Mouse (Mus musculus) thymus, adult 2 months (tissue): Measurements from ENCODE around the gene Casp9. TPM values are rescaled to one million over a fixed set of nuclear protein-coding genes. Genes with fewer than 3 reads are reported as not detected.

ENCODE experiments used
- DNase-seq: peaks from one replicate; pipeline ENCODE4 v3.0.0; 2021
- H3K27ac ChIP-seq: fragments of 200-500 bp; 2 replicates; pipeline ENCODE4 v1.5.1; 2012; ENCODE audit warnings: low read length, control low read depth; ENCODE audit not compliant: control insufficient read depth, insufficient read depth
- H3K27me3 ChIP-seq: fragments of 200-500 bp; 2 replicates; pipeline ENCODE4 v1.6.1; 2012; ENCODE audit warnings: mild to moderate bottlenecking, low read length, moderate library complexity, mixed read lengths; ENCODE audit not compliant: control insufficient read depth, insufficient read depth
- H3K36me3 ChIP-seq: fragments of 200-500 bp; 2 replicates; pipeline ENCODE4 v1.6.1; 2012; ENCODE audit warnings: mild to moderate bottlenecking, low read length, moderate library complexity; ENCODE audit not compliant: control insufficient read depth, insufficient read depth
- H3K4me1 ChIP-seq: fragments of 200-500 bp; replicated peaks from 2 replicates; pipeline ENCODE4 v1.6.1; 2012; ENCODE audit warnings: low read length; ENCODE audit not compliant: control insufficient read depth, insufficient read depth
- H3K4me3 ChIP-seq: fragments of 200-500 bp; 2 replicates; pipeline ENCODE4 v1.5.1; 2012; ENCODE audit warnings: mild to moderate bottlenecking, low read length, control low read depth, moderate library complexity; ENCODE audit not compliant: control insufficient read depth, insufficient read depth
- CTCF ChIP-seq: fragments of 200-500 bp; IDR thresholded peaks from 2 replicates; pipeline ENCODE4 v1.5.1; 2012; ENCODE audit warnings: mild to moderate bottlenecking, control low read depth, low read length, moderate library complexity, borderline replicate concordance; ENCODE audit not compliant: control insufficient read depth, poor library complexity, insufficient read depth; ENCODE audit errors: extremely low read depth
- POLR2A ChIP-seq: fragments of 200-500 bp; IDR thresholded peaks from 2 replicates; pipeline ENCODE4 v1.6.1; 2012; ENCODE audit warnings: mild to moderate bottlenecking, low read length, control low read depth, moderate library complexity; ENCODE audit not compliant: control insufficient read depth, poor library complexity, insufficient read depth; ENCODE audit errors: extremely low read depth
- WGBS: fragments of 180-500 bp; shearing (Covaris S2); methylation state at CpG from one replicate; pipeline ENCODE4 v1.1.7; 2018; 5-methylcytosine and 5-hydroxymethylcytosine counted together
- polyA plus RNA-seq: library from polyadenylated mRNA; depleted of rRNA; stranded (reverse); fragments of >200 nt; gene quantifications from 2 replicates; pipeline ENCODE4 v1.2.3, GENCODE M21; 2012

Gene Casp9
- polyA plus RNA-seq, 1 experiment = 16.9 TPM

DNA sequence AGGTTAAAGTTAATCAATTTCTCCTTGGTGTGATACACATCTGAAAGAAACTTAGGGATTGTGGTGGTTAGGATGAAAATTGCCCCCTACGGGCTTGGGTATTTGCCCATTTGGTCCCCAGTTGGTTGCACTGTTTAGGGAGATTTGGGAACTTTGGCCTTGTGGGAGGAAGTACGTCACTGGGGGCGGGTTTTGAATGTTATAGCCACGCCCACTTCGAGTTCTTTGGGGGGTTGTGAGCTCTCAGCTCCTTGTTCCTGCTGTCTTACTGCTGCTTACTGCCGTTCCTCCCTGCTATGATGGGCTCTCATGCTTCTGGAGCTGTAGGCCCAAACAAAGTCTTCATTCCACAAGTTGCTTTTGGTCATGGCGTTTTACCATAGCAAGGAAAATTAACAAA, 37.9 kb downstream of the Casp9 start:
- no peak overlapping the region for H3K4me3 ChIP-seq
- WGBS = 89% methylated on average over 7 of the region's 7 CpGs
- TF ChIP-seq CTCF (no peak), POLR2A (no peak)
- no peaks in the 10 kb centered on the region for H3K27me3 ChIP-seq
- no peak overlapping the region for H3K27ac ChIP-seq
- H3K4me1 ChIP-seq = no peaks in the 10 kb centered on the region
- H3K36me3 ChIP-seq = no peaks in the 10 kb centered on the region
- DNase-seq = no peak

DNA sequence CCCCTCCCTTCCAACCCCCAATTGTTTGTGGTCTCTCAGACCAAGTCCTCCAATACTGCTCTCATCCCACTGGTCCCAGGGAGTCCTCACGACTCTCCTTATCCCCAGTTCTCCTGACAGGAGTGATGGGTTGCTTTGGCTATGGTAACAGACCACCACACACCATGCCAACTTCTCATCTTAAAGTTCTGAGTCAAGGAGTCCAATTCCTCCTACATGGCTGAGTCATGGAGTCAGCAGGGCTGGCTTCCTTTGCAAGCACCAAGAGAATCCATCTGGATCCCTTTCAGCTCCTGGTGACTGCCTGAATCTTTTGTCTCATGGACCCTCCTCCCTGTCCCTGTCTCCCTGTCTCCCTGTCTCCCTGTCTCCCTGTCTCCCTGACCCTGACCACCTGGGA, 40.5 kb downstream of the Casp9 start:
- no peak for TF ChIP-seq POLR2A
- TF ChIP-seq CTCF = no peak
- H3K27me3 ChIP-seq = no peaks in the 10 kb centered on the region
- no peaks in the 10 kb centered on the region for H3K36me3 ChIP-seq
- 88% methylated on average over 1 of the region's 1 CpGs for WGBS
- no peak overlapping the region for H3K27ac ChIP-seq
- no peaks in the 10 kb centered on the region for H3K4me1 ChIP-seq
- H3K4me3 ChIP-seq = no peak overlapping the region
- no peak for DNase-seq

DNA sequence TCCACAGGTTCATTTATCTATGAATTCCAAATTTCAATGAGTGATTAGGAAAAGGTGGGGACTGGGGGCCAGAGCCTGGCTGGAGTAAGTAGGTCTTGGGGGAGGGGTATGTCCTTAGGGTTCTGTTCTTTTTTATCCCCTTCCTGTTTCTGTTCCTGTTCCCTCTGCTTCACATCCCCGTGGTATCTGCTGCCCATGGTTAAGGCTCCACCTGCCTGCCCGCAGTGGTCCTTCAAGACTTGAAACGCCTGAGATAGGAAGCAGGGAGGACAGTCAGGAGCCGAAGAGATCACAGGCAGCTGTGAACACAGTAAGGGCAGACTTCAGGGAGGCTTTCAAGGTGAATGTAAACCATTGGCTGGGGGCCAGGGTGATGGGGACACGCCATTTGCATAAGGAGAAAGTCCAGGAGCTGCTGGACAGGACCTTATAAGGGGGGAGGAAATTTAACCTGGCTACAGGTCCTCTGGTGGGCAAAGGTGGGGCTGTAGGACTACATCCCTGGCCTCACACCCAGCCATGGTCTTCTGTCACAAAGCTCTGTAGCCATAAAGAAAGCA, 41.2 kb downstream of the Casp9 start:
- H3K27me3 ChIP-seq = no peaks in the 10 kb centered on the region
- H3K4me1 ChIP-seq = no peaks in the 10 kb centered on the region
- no peak overlapping the region for H3K27ac ChIP-seq
- WGBS = 35% methylated on average over 5 of the region's 5 CpGs
- no peaks in the 10 kb centered on the region for H3K36me3 ChIP-seq
- TF ChIP-seq POLR2A = no peak
- TF ChIP-seq CTCF = no peak
- no peak overlapping the region for H3K4me3 ChIP-seq
- no peak for DNase-seq

DNA sequence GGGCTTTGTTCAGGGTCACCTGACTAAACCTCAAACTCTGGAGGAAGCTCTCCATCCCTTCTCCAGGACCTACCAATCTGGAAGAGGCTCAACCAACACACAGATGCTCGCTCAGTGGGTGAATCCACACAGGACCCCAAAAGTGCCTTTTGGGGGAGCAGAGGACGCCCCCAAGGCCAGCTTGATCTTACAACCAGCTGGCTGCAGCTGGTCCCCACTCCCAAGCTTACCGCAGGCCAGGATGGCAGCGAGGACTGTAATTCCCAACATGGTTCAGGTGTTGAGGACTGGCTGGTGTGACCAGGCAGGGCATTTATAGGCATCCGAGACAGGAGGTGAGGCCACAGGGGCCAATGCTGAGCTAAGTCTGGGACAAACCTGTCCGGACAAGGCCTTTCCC, 52.6 kb downstream of the Casp9 start, which contains the start of gene Ctrc:
Gene Ctrc, minus strand, starts transcription at position 361 of the 400 bp plus-strand sequence.
- H3K4me1 ChIP-seq = no peaks in the 10 kb centered on the region
- no peaks in the 10 kb centered on the region for H3K27me3 ChIP-seq
- H3K27ac ChIP-seq = no peak within 1 kb of the TSS
- no peak within 1 kb of the TSS for H3K4me3 ChIP-seq
- no peaks in the 10 kb centered on the region for H3K36me3 ChIP-seq
- no peak for DNase-seq
- 97% methylated on average over 6 of the region's 6 CpGs for WGBS
- TF ChIP-seq POLR2A (no peak), CTCF (no peak)

DNA sequence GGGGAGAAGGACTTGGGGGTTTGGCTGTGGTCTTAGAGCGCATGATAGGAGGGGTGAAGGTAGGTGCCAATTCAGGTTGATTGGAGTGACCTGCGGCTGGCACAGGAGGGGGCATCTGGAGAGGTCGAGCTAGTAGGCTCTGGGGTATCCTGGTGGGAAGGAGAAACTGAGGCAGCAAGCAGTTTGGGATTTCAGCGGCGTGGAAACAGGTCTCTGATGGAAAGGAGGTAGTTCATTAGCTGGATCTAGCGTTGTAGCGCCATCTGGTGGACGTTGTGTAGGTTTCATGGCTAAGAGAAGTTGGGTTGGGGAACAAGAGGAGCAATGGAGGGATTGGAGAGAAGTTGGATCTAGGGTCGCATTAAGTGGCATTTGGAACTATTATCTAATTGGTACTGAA, 60.0 kb downstream of the Casp9 start:
- DNase-seq = peak; percentile 43
- H3K27ac ChIP-seq = no peak overlapping the region
- WGBS = 48% methylated on average over 9 of the region's 9 CpGs
- TF ChIP-seq POLR2A = no peak
- TF ChIP-seq CTCF = 0 out of 2 replicates have a peak, but pooled peaks have one; percentile 25
- no peaks in the 10 kb centered on the region for H3K4me1 ChIP-seq
- H3K27me3 ChIP-seq = no peaks in the 10 kb centered on the region
- no peaks in the 10 kb centered on the region for H3K36me3 ChIP-seq
- H3K4me3 ChIP-seq = no peak overlapping the region

DNA sequence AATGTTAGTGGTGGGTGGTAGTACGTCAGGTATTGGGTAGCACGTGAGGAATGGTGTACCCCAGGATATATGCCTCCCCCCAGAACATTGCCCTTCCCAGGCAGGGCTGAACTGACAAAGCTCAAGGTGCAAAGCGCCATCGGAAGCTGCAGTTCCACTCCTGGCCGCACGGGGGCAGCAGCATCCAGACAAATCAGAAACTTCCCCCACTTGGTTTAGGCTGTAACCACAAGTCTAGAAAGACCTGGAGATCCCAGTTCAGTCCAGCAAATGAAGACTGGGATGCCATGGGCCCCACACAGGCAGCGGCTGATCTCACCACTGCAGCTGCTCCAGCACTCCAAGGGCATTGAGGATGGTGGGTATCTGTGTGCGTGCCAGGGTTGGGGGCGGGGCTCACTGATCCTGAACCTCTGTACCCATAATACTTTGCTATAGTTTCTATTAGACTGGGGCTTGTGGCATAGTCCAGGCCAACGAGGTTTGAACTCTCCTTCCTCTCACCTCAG, 64.1 kb downstream of the Casp9 start:
- H3K4me1 ChIP-seq = 0 out of 2 replicates have a peak, but pooled peaks cover 4% of the 10 kb centered on the region
- TF ChIP-seq POLR2A (no peak), CTCF (peak; percentile 97)
- H3K4me3 ChIP-seq = no peak overlapping the region
- 18% methylated on average over 10 of the region's 10 CpGs for WGBS
- 0 out of 2 replicates have a peak, but pooled peaks cover 7% of the 10 kb centered on the region for H3K36me3 ChIP-seq
- no peak overlapping the region for H3K27ac ChIP-seq
- DNase-seq = peak; percentile 76
- no peaks in the 10 kb centered on the region for H3K27me3 ChIP-seq
